Mouse (Mus musculus): ENCODE results near the gene Cyp4a30b.
A peak's percentile ranks its signal among the peaks of the same experiment; 100 is the strongest.
"Not testable (repeated sequence)": the region's sequence is repeated elsewhere in the genome, so short reads cannot be mapped to it uniquely, and the experiment has no call there.

Cyp4a30b gene

GRCm38 (mm10) chr4:115452304-115452703 lies at the start of gene Cyp4a30b:
Gene Cyp4a30b (plus strand): TSS chr4:115452604.
- no peak for DNase-seq (ENCODE audit: low spot score)

- DNase-seq (ENCODE audit: low spot score): not testable (repeated sequence)
Measured at GRCm38 (mm10) chr4:115411324-115411723, 41.1 kb upstream of the Cyp4a30b start, which contains the start of gene Cyp4a12b. Gene Cyp4a12b (plus strand): TSS chr4:115411624.

GRCm38 (mm10) chr4:115450577-115451137 lies 1.7 kb upstream of the Cyp4a30b start:
- DNase-seq (ENCODE audit: low spot score): no peak

- not testable (repeated sequence) for DNase-seq (ENCODE audit: low spot score)
Measured at GRCm38 (mm10) chr4:115473585-115473984, 21.2 kb downstream of the Cyp4a30b start.

GRCm38 (mm10) chr4:115476051-115476450 lies 23.6 kb downstream of the Cyp4a30b start:
- DNase-seq (ENCODE audit: low spot score): not testable (repeated sequence)

- no peak for DNase-seq (ENCODE audit: low spot score)
Measured at GRCm38 (mm10) chr4:115481006-115481652, 28.7 kb downstream of the Cyp4a30b start.

- no peak for DNase-seq (ENCODE audit: low spot score)
Measured at GRCm38 (mm10) chr4:115496001-115496400, 43.6 kb downstream of the Cyp4a30b start, which contains the start of gene Cyp4a14. Gene Cyp4a14 (minus strand): TSS chr4:115496142.

GRCm38 (mm10) chr4:115497466-115497865 lies 45.1 kb downstream of the Cyp4a30b start:
- peak; percentile 15 for DNase-seq (ENCODE audit: low spot score)

GRCm38 (mm10) chr4:115513964-115514363 lies 61.6 kb downstream of the Cyp4a30b start:
- not testable (repeated sequence) for DNase-seq (ENCODE audit: low spot score)

GRCm38 (mm10) chr4:115518000-115518399 lies 65.6 kb downstream of the Cyp4a30b start, which contains the start of gene Cyp4a10:
Gene Cyp4a10 (plus strand): TSS chr4:115518264.
- DNase-seq (ENCODE audit: low spot score): not testable (repeated sequence)

- no peak for DNase-seq (ENCODE audit: low spot score)
Measured at GRCm38 (mm10) chr4:115519444-115519843, 67.0 kb downstream of the Cyp4a30b start.
